Mouse (Mus musculus) bone marrow macrophage, adult 2 months (primary cell): ENCODE data around the gene Ankle1. TPM values are rescaled to one million over a fixed set of nuclear protein-coding genes. Genes with fewer than 3 reads are reported as not detected.
A peak's percentile ranks its signal among the peaks of the same experiment; 100 is the strongest.

Experiments
- H3K27ac ChIP-seq: 2 replicates; pipeline ENCODE4 v1.5.1; 2012; ENCODE audit warnings: low read depth, low read length; ENCODE audit not compliant: insufficient read depth
- H3K4me1 ChIP-seq: 2 replicates; pipeline ENCODE4 v1.6.1; 2012; ENCODE audit warnings: low read length; ENCODE audit not compliant: control insufficient read depth, insufficient read depth
- H3K4me3 ChIP-seq: 2 replicates; pipeline ENCODE4 v1.5.1; 2012; ENCODE audit warnings: mild to moderate bottlenecking, low read length, moderate library complexity; ENCODE audit not compliant: insufficient read depth
- CTCF ChIP-seq: IDR thresholded peaks from 2 replicates; pipeline ENCODE4 v1.5.1; 2012; ENCODE audit warnings: low read depth, mild to moderate bottlenecking, low read length, moderate library complexity
- POLR2A ChIP-seq: IDR thresholded peaks from 2 replicates; pipeline ENCODE4 v1.6.1; 2012; ENCODE audit warnings: mild to moderate bottlenecking, low read depth, low read length, borderline replicate concordance
- polyA plus RNA-seq: library from polyadenylated mRNA; stranded (reverse); fragments of >200 nt; gene quantifications from 2 replicates; pipeline ENCODE4 v1.2.4, GENCODE M21; 2012; ENCODE audit not compliant: missing spikeins, insufficient read depth, insufficient read length

The Ankle1 gene
- polyA plus RNA-seq, 1 experiment = 9.8 TPM

GRCm38 (mm10) chr8:71372427-71372826 is 33.4 kb upstream of the Ankle1 start:
- peaks cover 29% of the 10 kb centered on the region for H3K4me1 ChIP-seq
- no peak overlapping the region for H3K27ac ChIP-seq
- H3K4me3 ChIP-seq = 0 out of 2 replicates have a peak overlapping the region, but pooled peaks have one; percentile 68
- no peak for TF ChIP-seq POLR2A
- TF ChIP-seq CTCF = no peak

- TF ChIP-seq POLR2A = no peak
- no peak for TF ChIP-seq CTCF
- H3K4me1 ChIP-seq = peaks cover 29% of the 10 kb centered on the region
- H3K27ac ChIP-seq = no peak overlapping the region
- H3K4me3 ChIP-seq = no peak overlapping the region
Observed at GRCm38 (mm10) chr8:71373000-71373399, 32.8 kb upstream of the Ankle1 start.

- Histone ChIP-seq H3K27ac (no peak overlapping the region), H3K4me3 (no peak overlapping the region), H3K4me1 (peaks cover 16% of the 10 kb centered on the region)
- TF ChIP-seq CTCF = no peak
- no peak for TF ChIP-seq POLR2A
Observed at GRCm38 (mm10) chr8:71374616-71375206, 31.1 kb upstream of the Ankle1 start.

- no peak overlapping the region for H3K4me3 ChIP-seq
- peaks cover 13% of the 10 kb centered on the region for H3K4me1 ChIP-seq
- TF ChIP-seq CTCF (no peak), POLR2A (no peak)
- H3K27ac ChIP-seq = no peak overlapping the region
Observed at GRCm38 (mm10) chr8:71375581-71376422, 30.0 kb upstream of the Ankle1 start.

GRCm38 (mm10) chr8:71376423-71377030 is 29.3 kb upstream of the Ankle1 start:
- no peak for TF ChIP-seq CTCF
- no peak for TF ChIP-seq POLR2A
- H3K4me1 ChIP-seq = peaks cover 12% of the 10 kb centered on the region
- no peak overlapping the region for H3K27ac ChIP-seq
- H3K4me3 ChIP-seq = no peak overlapping the region

- H3K4me3 ChIP-seq = no peak overlapping the region
- H3K4me1 ChIP-seq = peaks cover 11% of the 10 kb centered on the region
- no peak overlapping the region for H3K27ac ChIP-seq
- no peak for TF ChIP-seq CTCF
- TF ChIP-seq POLR2A = no peak
Observed at GRCm38 (mm10) chr8:71379008-71379407, 26.8 kb upstream of the Ankle1 start.

- Histone ChIP-seq H3K4me3 (peak overlapping the region; percentile 78; the same call in 1 of the 2 replicates), H3K4me1 (peaks cover 11% of the 10 kb centered on the region), H3K27ac (no peak overlapping the region)
- TF ChIP-seq CTCF (no peak), POLR2A (no peak)
Observed at GRCm38 (mm10) chr8:71379512-71380075, 26.2 kb upstream of the Ankle1 start.

GRCm38 (mm10) chr8:71380178-71381171 is 25.3 kb upstream of the Ankle1 start:
- Histone ChIP-seq H3K4me3 (peak overlapping the region; percentile 78), H3K27ac (no peak overlapping the region), H3K4me1 (peaks cover 11% of the 10 kb centered on the region)
- TF ChIP-seq POLR2A (no peak), CTCF (no peak)
